Mouse (Mus musculus): ENCODE data around the gene Gp1bb. TPM values are rescaled to one million over a fixed set of nuclear protein-coding genes. Genes with fewer than 3 reads are reported as not detected.

The Gp1bb gene
- total and polyA plus RNA-seq, 3 experiments, result not detected

GRCm38 (mm10) chr16:18596255-18596654 lies 25.9 kb downstream of the Gp1bb start:
- in situ Hi-C loops (cut with MboI; ENCODE audit: low pct_ligation_motif_present, low pct_unique_long_range_greater_than_20kb, low sequenced_read_pairs) (no loop called here), dilution Hi-C loops (cut with MboI; ENCODE audit: extremely low pct_ligation_motif_present, extremely low pct_unique_long_range_greater_than_20kb, low sequenced_read_pairs) (no loop called here)
- H3K79me2 ChIP-seq (replicated peaks; ENCODE audit: control insufficient read depth, extremely low read depth, insufficient read depth, poor library complexity, severe bottlenecking), result no peaks in the 10 kb centered on the region
- H3K4me1 ChIP-seq (ENCODE audit: control insufficient read depth in 1 of 2, insufficient read depth in 2 of 2), result no peaks in the 10 kb centered on the region
- H3K9ac ChIP-seq (ENCODE audit: insufficient read depth, low read depth), result no peak overlapping the region
- H3K9me3 ChIP-seq (replicated peaks; ENCODE audit: low read length), result no peaks in the 10 kb centered on the region
- no peak overlapping the region for H3K27ac ChIP-seq (ENCODE audit: insufficient read depth, low read depth)
- no peak overlapping the region for H3K4me2 ChIP-seq (ENCODE audit: insufficient read depth, low read depth, poor library complexity, severe bottlenecking)
- no peak for DNase-seq (ENCODE audit: extremely low read depth)
- H3K36me3 ChIP-seq (replicated peaks in 1 of 2; ENCODE audit: control insufficient read depth in 1 of 2, insufficient read depth in 1 of 2, low read length in 1 of 2), result no peaks in the 10 kb centered on the region
- TF ChIP-seq CHD2 (IDR thresholded peaks at IDR 0.05; ENCODE audit: low read length) (no peak), USF1 (IDR thresholded peaks at IDR 0.05; ENCODE audit: low read depth, low read length) (no peak), NRF1 (IDR thresholded peaks at IDR 0.05; ENCODE audit: low read depth, low read length) (no peak), TCF12 (IDR thresholded peaks at IDR 0.05; ENCODE audit: low read depth, low read length) (no peak), TBP (conservative IDR thresholded peaks at IDR 0.05; ENCODE audit: low read depth, low read length) (no peak), JUND (conservative IDR thresholded peaks at IDR 0.05; ENCODE audit: low read depth, low read length) (no peak), IRF4 (IDR thresholded peaks at IDR 0.05; ENCODE audit: low read depth, low read length) (no peak), MXI1 (IDR thresholded peaks at IDR 0.05; ENCODE audit: low read depth, low read length) (no peak), E2F4 (IDR thresholded peaks at IDR 0.05; ENCODE audit: insufficient replicate concordance, low read depth, low read length) (no peak), EP300 (IDR thresholded peaks at IDR 0.05; ENCODE audit: low read length) (no peak), MAFK (IDR thresholded peaks at IDR 0.05; ENCODE audit: insufficient replicate concordance, low read length) (no peak), SIN3A (IDR thresholded peaks at IDR 0.05; ENCODE audit: low read length) (no peak), RCOR1 (conservative IDR thresholded peaks at IDR 0.05; ENCODE audit: low read depth, low read length) (no peak), ETS1 (conservative IDR thresholded peaks at IDR 0.05; ENCODE audit: low read depth, low read length) (no peak)
- H3K27me3 ChIP-seq (replicated peaks), result peaks cover 40% of the 10 kb centered on the region
- no peak overlapping the region for H3K4me3 ChIP-seq (replicated peaks in 1 of 3; ENCODE audit: low read depth in 2 of 3, low read length in 2 of 3, poor library complexity in 1 of 3)

- Histone ChIP-seq H3K4me2 (ENCODE audit: insufficient read depth, low read depth, poor library complexity, severe bottlenecking) (no peak overlapping the region), H3K9ac (ENCODE audit: insufficient read depth, low read depth) (no peak overlapping the region), H3K79me2 (replicated peaks; ENCODE audit: control insufficient read depth, extremely low read depth, insufficient read depth, poor library complexity, severe bottlenecking) (no peaks in the 10 kb centered on the region), H3K9me3 (replicated peaks; ENCODE audit: low read length) (peaks cover under 1% of the 10 kb centered on the region), H3K27me3 (replicated peaks) (peaks cover 56% of the 10 kb centered on the region), H3K4me1 (ENCODE audit: control insufficient read depth in 1 of 2, insufficient read depth in 2 of 2) (peaks cover 4 to 7% of the 10 kb centered on the region in 2 experiments; a peak in 2 of 4 replicates), H3K4me3 (replicated peaks in 1 of 3; ENCODE audit: low read depth in 2 of 3, low read length in 2 of 3, poor library complexity in 1 of 3) (no peak overlapping the region), H3K36me3 (replicated peaks in 1 of 2; ENCODE audit: control insufficient read depth in 1 of 2, insufficient read depth in 1 of 2, low read length in 1 of 2) (no peaks in the 10 kb centered on the region), H3K27ac (ENCODE audit: insufficient read depth, low read depth) (no peak overlapping the region)
- in situ Hi-C loops (cut with MboI; ENCODE audit: low pct_ligation_motif_present, low pct_unique_long_range_greater_than_20kb, low sequenced_read_pairs) (no loop called here), dilution Hi-C loops (cut with MboI; ENCODE audit: extremely low pct_ligation_motif_present, extremely low pct_unique_long_range_greater_than_20kb, low sequenced_read_pairs) (no loop called here)
- TF ChIP-seq ZMIZ1 (IDR thresholded peaks at IDR 0.05; ENCODE audit: low read depth, low read length), result no peak
- TF ChIP-seq IRF4 (IDR thresholded peaks at IDR 0.05; ENCODE audit: low read depth, low read length), result no peak
- TF ChIP-seq MEF2A (IDR thresholded peaks at IDR 0.05; ENCODE audit: borderline replicate concordance, low read depth, low read length), result no peak
- no peak for TF ChIP-seq UBTF (IDR thresholded peaks at IDR 0.05; ENCODE audit: low read depth, low read length)
- no peak for TF ChIP-seq PAX5 (IDR thresholded peaks at IDR 0.05; ENCODE audit: low read length)
- no peak for TF ChIP-seq CHD1 (IDR thresholded peaks at IDR 0.05; ENCODE audit: low read depth, low read length)
- TF ChIP-seq EP300 (IDR thresholded peaks at IDR 0.05; ENCODE audit: low read length), result no peak
- no peak for TF ChIP-seq NELFE (IDR thresholded peaks at IDR 0.05; ENCODE audit: low read depth, low read length)
- no peak for TF ChIP-seq TBP (conservative IDR thresholded peaks at IDR 0.05; ENCODE audit: low read depth, low read length)
- no peak for TF ChIP-seq KAT2A (IDR thresholded peaks at IDR 0.05; ENCODE audit: insufficient replicate concordance, low read length)
- TF ChIP-seq ETS1 (conservative IDR thresholded peaks at IDR 0.05; ENCODE audit: low read depth, low read length), result no peak
- TF ChIP-seq USF1 (IDR thresholded peaks at IDR 0.05; ENCODE audit: low read depth, low read length), result no peak
- TF ChIP-seq MAX (IDR thresholded peaks at IDR 0.05; ENCODE audit: low read length), result no peak
- no peak for TF ChIP-seq SIN3A (IDR thresholded peaks at IDR 0.05; ENCODE audit: low read length)
- no peak for TF ChIP-seq MYC (IDR thresholded peaks at IDR 0.05; ENCODE audit: low read depth, low read length)
- no peak for TF ChIP-seq JUND (conservative IDR thresholded peaks at IDR 0.05; ENCODE audit: low read depth, low read length)
- no peak for TF ChIP-seq GABPA (IDR thresholded peaks at IDR 0.05; ENCODE audit: insufficient replicate concordance, low read depth, low read length)
- DNase-seq (ENCODE audit: extremely low read depth), result no peak
These were observed 28.3 kb downstream of the Gp1bb start for GRCm38 (mm10) chr16:18593930-18594329.

Measured in CH12.LX (cell line).